Mouse (Mus musculus) CH12F3 (cell line): ENCODE data around the gene Ptch2.

ENCODE experiments used
- in situ Hi-C: fragments of 300-500 bp; cut with MboI; formaldehyde crosslinking; loops from 2 replicates; pipeline ENCODE4 v1.14.3; 2020; ENCODE audit warnings: low sequenced_read_pairs

Ptch2 gene

GRCm38 (mm10) chr4:117126675-117127290 lies 30.9 kb downstream of the Ptch2 start, which contains the start of gene Tctex1d4:
Tctex1d4 (plus strand) TSS chr4:117126794.
- in situ Hi-C loops = no loop called here

GRCm38 (mm10) chr4:117127991-117128686 lies 32.3 kb downstream of the Ptch2 start:
- in situ Hi-C loops = no loop called here

- in situ Hi-C loops = no loop called here
These were observed 34.9 kb downstream of the Ptch2 start for GRCm38 (mm10) chr4:117130790-117131189.

GRCm38 (mm10) chr4:117131198-117131597 lies 35.3 kb downstream of the Ptch2 start:
- in situ Hi-C loops = no loop called here

GRCm38 (mm10) chr4:117131890-117132793 lies 36.3 kb downstream of the Ptch2 start:
- in situ Hi-C loops = no loop called here

GRCm38 (mm10) chr4:117132794-117133143 lies 36.9 kb downstream of the Ptch2 start:
- in situ Hi-C loops = no loop called here

GRCm38 (mm10) chr4:117133366-117133796 lies 37.5 kb downstream of the Ptch2 start:
- in situ Hi-C loops = no loop called here

GRCm38 (mm10) chr4:117133817-117134600 lies 38.1 kb downstream of the Ptch2 start, which contains the start of gene Plk3:
Plk3 (minus strand) TSS chr4:117133963.
- in situ Hi-C loops = no loop called here

GRCm38 (mm10) chr4:117134601-117134995 lies 38.7 kb downstream of the Ptch2 start:
- in situ Hi-C loops = no loop called here

GRCm38 (mm10) chr4:117136034-117136433 lies 40.2 kb downstream of the Ptch2 start:
- in situ Hi-C loops = no loop called here

GRCm38 (mm10) chr4:117138295-117139216 lies 42.7 kb downstream of the Ptch2 start:
- in situ Hi-C loops = no loop called here

- in situ Hi-C loops = no loop called here
These were observed 43.3 kb downstream of the Ptch2 start for GRCm38 (mm10) chr4:117139217-117139612.

- in situ Hi-C loops = loop anchor here (10.0 kb wide), 1 partner anchor 116 kb away; no protein-coding TSS in a partner anchor
These were observed 44.7 kb downstream of the Ptch2 start for GRCm38 (mm10) chr4:117140613-117141012.

GRCm38 (mm10) chr4:117143023-117143422 lies 47.1 kb downstream of the Ptch2 start:
- in situ Hi-C loops = loop anchor here (10.0 kb wide), 1 partner anchor 118 kb away; no protein-coding TSS in a partner anchor

GRCm38 (mm10) chr4:117145248-117145647 lies 49.4 kb downstream of the Ptch2 start:
- in situ Hi-C loops = loop anchor here (10.0 kb wide), 1 partner anchor 120 kb away; no protein-coding TSS in a partner anchor

- in situ Hi-C loops = loop anchor here (10.0 kb wide), 1 partner anchor 121 kb away; no protein-coding TSS in a partner anchor
These were observed 50.3 kb downstream of the Ptch2 start for GRCm38 (mm10) chr4:117146176-117146575.

GRCm38 (mm10) chr4:117148047-117148713 lies 52.3 kb downstream of the Ptch2 start:
- in situ Hi-C loops = loop anchor here (10.0 kb wide), 1 partner anchor 123 kb away; no protein-coding TSS in a partner anchor

- in situ Hi-C loops = loop anchor here (10.0 kb wide), 1 partner anchor 124 kb away; no protein-coding TSS in a partner anchor
These were observed 52.9 kb downstream of the Ptch2 start for GRCm38 (mm10) chr4:117148815-117149214.
